Mouse (Mus musculus) heart, embryonic 14.5 days (tissue): Measurements from ENCODE around the gene 2310061I04Rik. TPM values are rescaled to one million over a fixed set of nuclear protein-coding genes. Genes with fewer than 3 reads are reported as not detected.

Experiments
- ATAC-seq: fragments of 200-750 bp; cut with Nextera tagmentation; 2 replicates; pipeline ENCODE4 v1.8.0; 2017; ENCODE audit warnings: low read depth, moderate TSS enrichment; ENCODE audit not compliant: insufficient number of reproducible peaks, insufficient read depth, low FRiP score
- H3K27ac ChIP-seq, 2 experiments: fragments of 200-500 bp in 1 of 2; fragments of 300-500 bp in 1 of 2; sonication (generic) in 1 of 2; replicated peaks in 1 of 2; 2 replicates each; pipeline ENCODE4 v1.5.1; 2012 to 2014; ENCODE audit warnings: low read depth in 2 of 2, low read length in 2 of 2, control low read depth in 1 of 2, mild to moderate bottlenecking in 1 of 2, mixed read lengths in 1 of 2; ENCODE audit not compliant: control insufficient read depth in 1 of 2, insufficient read depth in 1 of 2
- H3K27me3 ChIP-seq: fragments of 300-500 bp; sonication (generic); 2 replicates; pipeline ENCODE4 v1.6.1; 2014; ENCODE audit warnings: mild to moderate bottlenecking, low read length, control low read depth; ENCODE audit not compliant: control insufficient read depth, insufficient read depth
- H3K36me3 ChIP-seq: fragments of 300-500 bp; sonication (generic); 2 replicates; pipeline ENCODE4 v1.6.1; 2014; ENCODE audit warnings: mild to moderate bottlenecking, control low read depth, low read length, mixed read lengths; ENCODE audit not compliant: control insufficient read depth, insufficient read depth
- H3K4me1 ChIP-seq, 2 experiments: fragments of 200-500 bp in 1 of 2; fragments of 300-500 bp in 1 of 2; sonication (generic) in 1 of 2; 2 replicates each; pipeline ENCODE4 v1.6.1; 2012 to 2014; ENCODE audit warnings: low read length in 2 of 2, control low read depth in 1 of 2, mixed read lengths in 1 of 2; ENCODE audit not compliant: control insufficient read depth in 2 of 2, insufficient read depth in 2 of 2
- H3K4me2 ChIP-seq: fragments of 300-500 bp; sonication (generic); 2 replicates; pipeline ENCODE4 v1.6.1; 2014; ENCODE audit warnings: mild to moderate bottlenecking, low read length
- H3K4me3 ChIP-seq, 2 experiments: fragments of 200-500 bp in 1 of 2; fragments of 300-500 bp in 1 of 2; sonication (generic) in 1 of 2; 2 replicates each; pipeline ENCODE4 v1.5.1; 2012 to 2014; ENCODE audit warnings: low read length in 2 of 2, mild to moderate bottlenecking in 2 of 2, control low read depth in 1 of 2, low read depth in 1 of 2, moderate library complexity in 1 of 2; ENCODE audit not compliant: control insufficient read depth in 1 of 2, insufficient read depth in 1 of 2
- H3K9ac ChIP-seq: fragments of 300-500 bp; sonication (generic); 2 replicates; pipeline ENCODE4 v1.6.1; 2014; ENCODE audit warnings: mild to moderate bottlenecking, low read length
- H3K9me3 ChIP-seq: fragments of 300-500 bp; sonication (generic); 2 replicates; pipeline ENCODE4 v1.6.1; 2016; ENCODE audit warnings: low read length, control low read depth; ENCODE audit not compliant: control insufficient read depth
- WGBS: fragments of 180-500 bp; shearing (Covaris S2); extraction: QIAGEN DNeasy Blood & Tissue Kit; methylation state at CpG from one replicate; pipeline ENCODE4 v1.1.7; 2014; 5-methylcytosine and 5-hydroxymethylcytosine counted together
- microRNA counts: library from miRNA; unstranded; fragments of <30 nt; microRNA quantifications from one replicate; lab custom pipeline; 2016
- microRNA-seq: library from miRNA; unstranded; fragments of <30 nt; microRNA quantifications from one replicate; pipeline ENCODE4, GENCODE M21; 2016
- polyA plus RNA-seq: library from polyadenylated mRNA; unstranded; fragments of >200 nt; fragmentation: Nextera tagmentation; extraction: Ambion mirVana; gene quantifications from 2 replicates; pipeline ENCODE4 v1.2.1, GENCODE M21; 2014

The 2310061I04Rik gene
- polyA plus RNA-seq, 1 experiment from 2014 or later = 28.7 TPM

- WGBS = 4% methylated on average over 12 of the region's 12 CpGs
- ATAC-seq = peak; percentile 7; the same call in 1 of the 2 replicates
- H3K4me3 ChIP-seq = peak overlapping the region; percentile 85 to 90
- H3K36me3 ChIP-seq = peaks cover 35% of the 10 kb centered on the region
- H3K27ac ChIP-seq = peak overlapping the region; percentile 50 to 95
- H3K9me3 ChIP-seq = no peaks in the 10 kb centered on the region
- peaks cover 8 to 17% of the 10 kb centered on the region in 2 experiments for H3K4me1 ChIP-seq
- H3K27me3 ChIP-seq = no peaks in the 10 kb centered on the region
- peak overlapping the region; percentile 82 for H3K4me2 ChIP-seq
- H3K9ac ChIP-seq = peak overlapping the region; percentile 84
Measured at GRCm38 (mm10) chr17:35860831-35861197, 36.4 kb downstream of the 2310061I04Rik start.

GRCm38 (mm10) chr17:35859835-35860234 lies 37.4 kb downstream of the 2310061I04Rik start:
- Histone ChIP-seq H3K27ac (no peak overlapping the region), H3K4me3 (no peak overlapping the region), H3K4me1 (peaks cover 5 to 13% of the 10 kb centered on the region in 2 experiments), H3K27me3 (no peaks in the 10 kb centered on the region), H3K4me2 (no peak overlapping the region), H3K9me3 (no peaks in the 10 kb centered on the region), H3K36me3 (peaks cover 41% of the 10 kb centered on the region), H3K9ac (no peak overlapping the region)
- 35% methylated on average over 2 of the region's 2 CpGs for WGBS
- ATAC-seq = no peak

GRCm38 (mm10) chr17:35859371-35859770 lies 37.9 kb downstream of the 2310061I04Rik start:
- Histone ChIP-seq H3K4me3 (no peak overlapping the region), H3K27ac (no peak overlapping the region), H3K27me3 (no peaks in the 10 kb centered on the region), H3K9ac (no peak overlapping the region), H3K36me3 (peaks cover 45% of the 10 kb centered on the region), H3K4me2 (no peak overlapping the region), H3K4me1 (peaks cover 2 to 9% of the 10 kb centered on the region in 2 experiments; a peak in 3 of 4 replicates), H3K9me3 (no peaks in the 10 kb centered on the region)
- ATAC-seq = no peak
- WGBS = 93% methylated on average over 1 of the region's 1 CpGs

- ATAC-seq = no peak
- H3K4me2 ChIP-seq = no peak overlapping the region
- no peak overlapping the region for H3K9ac ChIP-seq
- no peak overlapping the region for H3K27ac ChIP-seq
- no peaks in the 10 kb centered on the region for H3K4me1 ChIP-seq
- no peaks in the 10 kb centered on the region for H3K9me3 ChIP-seq
- WGBS = 84% methylated on average over 3 of the region's 3 CpGs
- H3K4me3 ChIP-seq = no peak overlapping the region
- peaks cover 95% of the 10 kb centered on the region for H3K36me3 ChIP-seq
- H3K27me3 ChIP-seq = no peaks in the 10 kb centered on the region
Measured at GRCm38 (mm10) chr17:35850974-35851373, 46.3 kb downstream of the 2310061I04Rik start.

GRCm38 (mm10) chr17:35848112-35848511 lies 49.1 kb downstream of the 2310061I04Rik start:
- 59% methylated on average over 1 of the region's 1 CpGs for WGBS
- ATAC-seq = no peak
- H3K36me3 ChIP-seq = peaks cover 90% of the 10 kb centered on the region

GRCm38 (mm10) chr17:35843514-35843913 lies 53.7 kb downstream of the 2310061I04Rik start:
- ATAC-seq = no peak
- WGBS = 96% methylated on average over 3 of the region's 3 CpGs

More at GRCm38 (mm10) chr17:35848112-35848511, 49.1 kb downstream of the 2310061I04Rik start:
- H3K27ac ChIP-seq = no peak overlapping the region
- H3K9ac ChIP-seq = no peak overlapping the region
- H3K27me3 ChIP-seq = no peaks in the 10 kb centered on the region
- peaks cover 0 to 2% of the 10 kb centered on the region in 2 experiments; a peak in 2 of 4 replicates for H3K4me1 ChIP-seq
- no peaks in the 10 kb centered on the region for H3K9me3 ChIP-seq
- no peak overlapping the region for H3K4me2 ChIP-seq
- H3K4me3 ChIP-seq = no peak overlapping the region

More at GRCm38 (mm10) chr17:35843514-35843913, 53.7 kb downstream of the 2310061I04Rik start:
- H3K36me3 ChIP-seq = peaks cover 46% of the 10 kb centered on the region
- peaks cover 2 to 18% of the 10 kb centered on the region in 2 experiments; a peak in 3 of 4 replicates for H3K4me1 ChIP-seq
- no peak overlapping the region for H3K4me3 ChIP-seq
- no peak overlapping the region for H3K9ac ChIP-seq
- H3K9me3 ChIP-seq = no peaks in the 10 kb centered on the region
- H3K27me3 ChIP-seq = no peaks in the 10 kb centered on the region
- no peak overlapping the region for H3K27ac ChIP-seq
- no peak overlapping the region for H3K4me2 ChIP-seq

MicroRNA genes within 50 kb of the gene (microRNA counts, 519-probe panel; counts per million panel counts)
- microRNA mmu-miR-1894-3p (lab: Ali Mortazavi, UCI) = 322 counts per million, percentile 70 among the panel's probes with 10 or more counts
- microRNA mmu-miR-1894-5p (lab: Ali Mortazavi, UCI) = 322 counts per million, percentile 70 among the panel's probes with 10 or more counts

Small RNAs within 50 kb of the gene (microRNA-seq; reads per million reads assigned to microRNA genes)
- 0.84 reads per million for gene Gm28033
- gene Mir1894 = not detected

Other genes starting within 250 kb of the 2310061I04Rik start
- gene Vars2, start 229.8 kb downstream of the 2310061I04Rik start, polyA plus RNA-seq = 10.8 and 12.7 TPM in 2 replicates
- gene Gtf2h4, start 223.7 kb downstream of the 2310061I04Rik start, polyA plus RNA-seq = 21.9 and 23.8 TPM in 2 replicates
- 75.7 and 75.8 TPM in 2 replicates for gene Ddr1, start 192.8 kb downstream of the 2310061I04Rik start, polyA plus RNA-seq
- 20.8 and 27.3 TPM in 2 replicates for gene Ier3, start 75.7 kb downstream of the 2310061I04Rik start, polyA plus RNA-seq
- 86.8 and 93.7 TPM in 2 replicates for gene Flot1, start 74.2 kb downstream of the 2310061I04Rik start, polyA plus RNA-seq
- 673 and 698 TPM in 2 replicates for gene Tubb5, start 59.1 kb downstream of the 2310061I04Rik start, polyA plus RNA-seq
- gene Mdc1, start 55.9 kb downstream of the 2310061I04Rik start, polyA plus RNA-seq = 15.3 and 16.1 TPM in 2 replicates
- gene Nrm, start 36.1 kb downstream of the 2310061I04Rik start, polyA plus RNA-seq = 44.0 and 44.9 TPM in 2 replicates
- 17.3 and 19.4 TPM in 2 replicates for gene Ppp1r18, start 31.8 kb downstream of the 2310061I04Rik start, polyA plus RNA-seq
- 18.6 and 22.0 TPM in 2 replicates for gene Dhx16, start 17.6 kb downstream of the 2310061I04Rik start, polyA plus RNA-seq
- 52.5 and 53.1 TPM in 2 replicates for gene Atat1, start 12.6 kb upstream of the 2310061I04Rik start, polyA plus RNA-seq
- 65.8 and 67.0 TPM in 2 replicates for gene Mrps18b, start 19.0 kb upstream of the 2310061I04Rik start, polyA plus RNA-seq
- 21.8 and 23.6 TPM in 2 replicates for gene Ppp1r10, start 19.0 kb upstream of the 2310061I04Rik start, polyA plus RNA-seq
- 57.0 and 58.3 TPM in 2 replicates for gene Abcf1, start 72.3 kb upstream of the 2310061I04Rik start, polyA plus RNA-seq
- gene Gnl1, start 82.4 kb upstream of the 2310061I04Rik start, polyA plus RNA-seq = 26.2 and 27.2 TPM in 2 replicates
- 10.9 and 11.2 TPM in 2 replicates for gene Prr3, start 82.8 kb upstream of the 2310061I04Rik start, polyA plus RNA-seq
- gene H2-T24, start 123.1 kb upstream of the 2310061I04Rik start, polyA plus RNA-seq = 2.6 and 2.7 TPM in 2 replicates
- gene H2-T23, start 135.4 kb upstream of the 2310061I04Rik start, polyA plus RNA-seq = 4.2 and 4.4 TPM in 2 replicates
- gene H2-T22, start 145.3 kb upstream of the 2310061I04Rik start, polyA plus RNA-seq = 7.4 and 8.7 TPM in 2 replicates
- gene Gm6034, start 145.5 kb upstream of the 2310061I04Rik start, polyA plus RNA-seq = not detected in 2 replicates
- not detected in 2 replicates for gene Gm11127, start 160.9 kb upstream of the 2310061I04Rik start, polyA plus RNA-seq
- not detected in 2 replicates for gene Gm19684, start 224.2 kb upstream of the 2310061I04Rik start, polyA plus RNA-seq
- gene Gm7030, start 232.0 kb upstream of the 2310061I04Rik start, polyA plus RNA-seq = not detected in 2 replicates